Mouse (Mus musculus): ENCODE measurements at regions not wholly inside any gene's neighbourhood (a gene's known extent, or its start where the extent isn't known, plus 50 kb on each side); places are given as distances from the start of the nearest gene placed in this dataset.

- in situ Hi-C loops (cut with MboI, MseI), result no loop called here
These were observed 155.2 kb upstream of the Tox3 start for GRCm38 (mm10) chr8:90503306-90503705.

GRCm38 (mm10) chr8:90502879-90503278 is 154.7 kb upstream of the Tox3 start:
- in situ Hi-C loops (cut with MboI, MseI), result no loop called here

- in situ Hi-C loops (cut with MboI, MseI), result no loop called here
These were observed 151.2 kb upstream of the Tox3 start for GRCm38 (mm10) chr8:90499315-90499714.

- in situ Hi-C loops (cut with MboI, MseI), result no loop called here
These were observed 148.6 kb upstream of the Tox3 start for GRCm38 (mm10) chr8:90496658-90497163.

GRCm38 (mm10) chr8:90495943-90496371 is 147.8 kb upstream of the Tox3 start:
- in situ Hi-C loops (cut with MboI, MseI), result no loop called here

GRCm38 (mm10) chr8:90492521-90493225 is 144.5 kb upstream of the Tox3 start:
- in situ Hi-C loops (cut with MboI, MseI), result no loop called here

GRCm38 (mm10) chr8:90491691-90492090 is 143.5 kb upstream of the Tox3 start:
- in situ Hi-C loops (cut with MboI, MseI), result no loop called here

- in situ Hi-C loops (cut with MboI, MseI), result no loop called here
These were observed 142.7 kb upstream of the Tox3 start for GRCm38 (mm10) chr8:90490734-90491441.

- in situ Hi-C loops (cut with MboI, MseI), result no loop called here
These were observed 138.4 kb upstream of the Tox3 start for GRCm38 (mm10) chr8:90486556-90486955.

- in situ Hi-C loops (cut with MboI, MseI), result no loop called here
These were observed 130.0 kb upstream of the Tox3 start for GRCm38 (mm10) chr8:90478149-90478548.

GRCm38 (mm10) chr8:90474066-90474465 is 125.9 kb upstream of the Tox3 start:
- in situ Hi-C loops (cut with MboI, MseI), result no loop called here

- in situ Hi-C loops (cut with MboI, MseI), result no loop called here
These were observed 122.7 kb upstream of the Tox3 start for GRCm38 (mm10) chr8:90470826-90471225.

- in situ Hi-C loops (cut with MboI, MseI), result no loop called here
These were observed 115.6 kb upstream of the Tox3 start for GRCm38 (mm10) chr8:90463708-90464107.

GRCm38 (mm10) chr8:90455321-90455720 is 107.2 kb upstream of the Tox3 start:
- in situ Hi-C loops (cut with MboI, MseI), result no loop called here

GRCm38 (mm10) chr8:90454130-90454529 is 106.0 kb upstream of the Tox3 start:
- in situ Hi-C loops (cut with MboI, MseI), result no loop called here

GRCm38 (mm10) chr8:90441058-90441851 is 93.1 kb upstream of the Tox3 start:
- in situ Hi-C loops (cut with MboI, MseI), result no loop called here

- in situ Hi-C loops (cut with MboI, MseI), result loop anchor here (5.0 kb wide), 1 partner anchor 103 kb away; no protein-coding TSS in a partner anchor
These were observed 65.9 kb upstream of the Tox3 start for GRCm38 (mm10) chr8:90414021-90414420.
